Mouse (Mus musculus): ENCODE measurements around the gene Gm45521. TPM values are rescaled to one million over a fixed set of nuclear protein-coding genes. Genes with fewer than 3 reads are reported as not detected.

Gm45521 gene
- total and polyA plus RNA-seq, 3 experiments = not detected

DNA sequence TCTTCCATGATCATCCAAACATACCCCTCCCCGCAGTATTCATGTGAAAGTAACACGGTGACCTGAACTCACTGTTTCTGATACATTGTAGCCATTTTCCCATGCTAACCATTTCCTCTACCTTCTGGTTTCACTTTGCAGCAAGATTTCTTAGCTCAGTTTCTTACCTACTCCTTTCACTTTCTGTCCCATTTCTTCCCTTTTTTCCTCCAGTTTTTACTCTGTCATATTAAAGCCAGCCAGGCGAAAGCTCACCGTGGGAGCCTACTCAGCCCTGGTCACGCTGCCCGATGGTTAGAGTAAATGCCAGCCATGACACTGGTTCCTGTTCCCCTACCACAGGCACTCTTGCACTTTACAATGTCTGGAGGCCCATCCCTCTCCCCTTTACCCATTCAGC lies 29.8 kb downstream of the Gm45521 start:
- Histone ChIP-seq H3K36me3 (ENCODE audit: control insufficient read depth, insufficient read depth, low read length) (no peaks in the 10 kb centered on the region), H3K4me1 (ENCODE audit: control insufficient read depth, insufficient read depth, low read length) (peaks cover 3% of the 10 kb centered on the region; the same call in 1 of the 2 replicates), H3K79me2 (replicated peaks; ENCODE audit: control insufficient read depth, insufficient read depth, low read length) (no peaks in the 10 kb centered on the region), H3K4me3 (no peak overlapping the region), H3K9ac (ENCODE audit: low read depth, low read length) (no peak overlapping the region), H3K27ac (no peak overlapping the region), H3K27me3 (ENCODE audit: control insufficient read depth, insufficient read depth, low read length) (no peaks in the 10 kb centered on the region)
- 85% methylated on average over 6 of the region's 6 CpGs for WGBS
- no peak for DNase-seq
- no peak for TF ChIP-seq CTCF (IDR thresholded peaks at IDR 0.05)
- TF ChIP-seq EP300 (IDR thresholded peaks at IDR 0.05; ENCODE audit: insufficient read depth, low read depth, low read length) = no peak
- TF ChIP-seq POLR2A (IDR thresholded peaks at IDR 0.05; ENCODE audit: insufficient read depth, low read depth, low read length) = no peak
- intact Hi-C loops (cut with DNase I) = no loop called here

DNA sequence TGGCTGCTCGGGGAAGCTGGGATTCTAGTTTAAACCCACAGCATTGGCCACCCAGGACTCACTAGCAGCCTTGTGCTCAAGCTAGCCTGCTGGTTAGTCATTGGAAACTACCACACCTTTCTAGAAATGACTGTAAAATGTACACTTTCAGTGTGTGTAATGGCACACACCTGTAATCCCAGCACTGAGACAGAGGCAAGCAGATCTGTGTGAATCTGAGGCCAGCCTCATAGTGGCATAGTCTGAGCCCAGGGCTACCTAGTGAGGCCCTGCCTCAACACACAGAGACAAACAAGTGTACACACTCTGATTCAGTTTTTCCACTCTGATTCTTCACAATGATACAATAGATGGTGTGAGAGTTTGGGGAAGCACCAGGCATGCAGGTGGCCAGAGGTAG lies 32.3 kb downstream of the Gm45521 start:
- Histone ChIP-seq H3K27me3 (ENCODE audit: control insufficient read depth, insufficient read depth, low read length) (no peaks in the 10 kb centered on the region), H3K9ac (ENCODE audit: low read depth, low read length) (no peak overlapping the region), H3K27ac (no peak overlapping the region), H3K4me1 (ENCODE audit: control insufficient read depth, insufficient read depth, low read length) (peaks cover 3% of the 10 kb centered on the region; the same call in 1 of the 2 replicates), H3K36me3 (ENCODE audit: control insufficient read depth, insufficient read depth, low read length) (no peaks in the 10 kb centered on the region), H3K4me3 (no peak overlapping the region), H3K79me2 (replicated peaks; ENCODE audit: control insufficient read depth, insufficient read depth, low read length) (no peaks in the 10 kb centered on the region)
- DNase-seq = no peak
- WGBS = 86% methylated on average over 1 of the region's 1 CpGs
- intact Hi-C loops (cut with DNase I) = no loop called here
- TF ChIP-seq CTCF (IDR thresholded peaks at IDR 0.05) = no peak
- no peak for TF ChIP-seq EP300 (IDR thresholded peaks at IDR 0.05; ENCODE audit: insufficient read depth, low read depth, low read length)
- no peak for TF ChIP-seq POLR2A (IDR thresholded peaks at IDR 0.05; ENCODE audit: insufficient read depth, low read depth, low read length)

DNA sequence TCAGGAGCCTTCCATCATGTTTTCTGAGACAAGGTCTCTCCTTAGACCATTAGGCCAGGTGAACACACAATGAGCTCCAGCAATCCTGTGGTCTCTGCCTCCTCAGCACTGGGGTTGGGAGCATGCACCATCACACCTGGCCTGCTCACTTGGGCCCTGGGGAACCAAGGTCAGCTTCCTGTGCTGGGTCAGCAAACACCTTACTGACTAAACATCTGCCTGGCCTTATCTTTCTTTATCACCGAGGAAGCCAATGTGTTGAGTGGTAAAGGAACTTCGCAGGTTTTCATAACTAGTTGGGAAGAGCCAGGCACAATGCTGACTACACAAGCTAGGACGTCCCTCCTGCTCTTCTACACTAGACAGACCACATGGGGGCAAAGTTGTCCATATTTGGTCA lies 32.9 kb downstream of the Gm45521 start:
- no peak overlapping the region for H3K27ac ChIP-seq
- no peaks in the 10 kb centered on the region for H3K79me2 ChIP-seq (replicated peaks; ENCODE audit: control insufficient read depth, insufficient read depth, low read length)
- no peak overlapping the region for H3K9ac ChIP-seq (ENCODE audit: low read depth, low read length)
- H3K36me3 ChIP-seq (ENCODE audit: control insufficient read depth, insufficient read depth, low read length) = no peaks in the 10 kb centered on the region
- H3K27me3 ChIP-seq (ENCODE audit: control insufficient read depth, insufficient read depth, low read length) = no peaks in the 10 kb centered on the region
- intact Hi-C loops (cut with DNase I) = no loop called here
- DNase-seq = no peak
- H3K4me3 ChIP-seq = no peak overlapping the region
- TF ChIP-seq POLR2A (IDR thresholded peaks at IDR 0.05; ENCODE audit: insufficient read depth, low read depth, low read length) (no peak), EP300 (IDR thresholded peaks at IDR 0.05; ENCODE audit: insufficient read depth, low read depth, low read length) (no peak), CTCF (IDR thresholded peaks at IDR 0.05) (no peak)
- WGBS = 52% methylated on average over 3 of the region's 3 CpGs
- H3K4me1 ChIP-seq (ENCODE audit: control insufficient read depth, insufficient read depth, low read length) = peaks cover 3% of the 10 kb centered on the region; the same call in 1 of the 2 replicates

DNA sequence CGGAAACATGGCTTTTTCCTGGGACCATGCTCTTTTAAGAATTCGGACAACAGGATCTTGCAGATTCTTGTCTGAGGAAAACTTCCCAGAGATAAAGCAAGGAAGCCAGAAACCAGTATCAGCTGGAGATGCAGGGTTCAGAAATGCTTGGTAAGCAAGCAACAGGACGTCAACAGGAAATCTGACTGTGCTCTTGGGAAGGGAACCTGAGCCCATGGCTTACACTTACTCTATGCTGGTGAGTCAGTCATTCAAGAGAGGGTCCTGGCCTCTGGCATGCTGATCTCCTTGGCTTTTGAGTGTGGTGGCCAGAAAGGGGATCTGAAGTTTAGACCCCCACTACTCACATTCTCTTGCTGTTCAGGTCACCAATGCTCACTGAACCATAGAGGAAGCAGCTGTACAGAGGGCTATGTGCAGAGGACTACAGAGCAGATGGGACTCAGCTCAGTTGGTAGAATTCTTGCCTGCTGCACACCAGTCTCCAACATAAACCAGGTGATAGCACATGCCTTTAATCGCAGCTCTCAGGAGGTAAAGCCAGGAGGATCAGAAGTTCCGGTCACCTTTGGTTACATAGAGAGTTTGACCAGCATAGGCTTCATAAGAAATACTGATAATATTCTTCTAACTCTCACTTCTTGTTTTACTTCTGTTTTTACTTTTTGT lies 34.2 kb downstream of the Gm45521 start:
- intact Hi-C loops (cut with DNase I) = no loop called here
- no peaks in the 10 kb centered on the region for H3K36me3 ChIP-seq (ENCODE audit: control insufficient read depth, insufficient read depth, low read length)

DNA sequence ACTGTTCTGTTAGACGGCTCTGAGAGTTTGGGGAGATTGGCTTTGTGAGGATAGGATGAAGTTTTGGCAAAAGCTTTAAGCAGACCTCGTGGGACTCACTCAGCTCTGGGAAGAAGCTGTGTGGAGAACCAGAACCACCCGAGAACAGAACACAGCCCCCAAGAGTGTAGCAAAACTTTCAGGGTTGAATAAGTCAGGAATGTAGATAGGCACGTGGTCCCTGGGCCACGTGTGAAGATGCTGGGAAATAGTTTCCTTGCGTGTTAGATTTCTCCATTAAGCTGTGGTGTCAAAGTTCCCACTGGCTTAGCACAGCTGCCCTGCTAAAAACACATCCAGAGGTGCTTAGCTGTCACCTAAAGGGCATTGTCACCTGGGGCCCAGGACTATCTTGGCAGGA lies 35.1 kb downstream of the Gm45521 start:
- Histone ChIP-seq H3K27me3 (ENCODE audit: control insufficient read depth, insufficient read depth, low read length) (no peaks in the 10 kb centered on the region), H3K36me3 (ENCODE audit: control insufficient read depth, insufficient read depth, low read length) (no peaks in the 10 kb centered on the region), H3K4me3 (no peak overlapping the region), H3K79me2 (replicated peaks; ENCODE audit: control insufficient read depth, insufficient read depth, low read length) (no peaks in the 10 kb centered on the region), H3K27ac (no peak overlapping the region), H3K4me1 (ENCODE audit: control insufficient read depth, insufficient read depth, low read length) (peaks cover 3% of the 10 kb centered on the region; the same call in 1 of the 2 replicates), H3K9ac (ENCODE audit: low read depth, low read length) (no peak overlapping the region)
- TF ChIP-seq EP300 (IDR thresholded peaks at IDR 0.05; ENCODE audit: insufficient read depth, low read depth, low read length) = no peak
- TF ChIP-seq POLR2A (IDR thresholded peaks at IDR 0.05; ENCODE audit: insufficient read depth, low read depth, low read length) = no peak
- TF ChIP-seq CTCF (IDR thresholded peaks at IDR 0.05) = no peak
- WGBS = 63% methylated on average over 6 of the region's 6 CpGs
- intact Hi-C loops (cut with DNase I) = no loop called here
- DNase-seq = no peak

More for the DNA sequence above, 34.2 kb downstream of the Gm45521 start:
- no peak for DNase-seq
- H3K27ac ChIP-seq = no peak overlapping the region
- H3K27me3 ChIP-seq (ENCODE audit: control insufficient read depth, insufficient read depth, low read length) = no peaks in the 10 kb centered on the region
- TF ChIP-seq EP300 (IDR thresholded peaks at IDR 0.05; ENCODE audit: insufficient read depth, low read depth, low read length) (no peak), POLR2A (IDR thresholded peaks at IDR 0.05; ENCODE audit: insufficient read depth, low read depth, low read length) (no peak), CTCF (IDR thresholded peaks at IDR 0.05) (no peak)
- H3K4me1 ChIP-seq (ENCODE audit: control insufficient read depth, insufficient read depth, low read length) = peaks cover 3% of the 10 kb centered on the region; the same call in 1 of the 2 replicates
- WGBS = 64% methylated on average over 5 of the region's 5 CpGs
- H3K4me3 ChIP-seq = no peak overlapping the region
- no peaks in the 10 kb centered on the region for H3K79me2 ChIP-seq (replicated peaks; ENCODE audit: control insufficient read depth, insufficient read depth, low read length)
- H3K9ac ChIP-seq (ENCODE audit: low read depth, low read length) = no peak overlapping the region

DNA sequence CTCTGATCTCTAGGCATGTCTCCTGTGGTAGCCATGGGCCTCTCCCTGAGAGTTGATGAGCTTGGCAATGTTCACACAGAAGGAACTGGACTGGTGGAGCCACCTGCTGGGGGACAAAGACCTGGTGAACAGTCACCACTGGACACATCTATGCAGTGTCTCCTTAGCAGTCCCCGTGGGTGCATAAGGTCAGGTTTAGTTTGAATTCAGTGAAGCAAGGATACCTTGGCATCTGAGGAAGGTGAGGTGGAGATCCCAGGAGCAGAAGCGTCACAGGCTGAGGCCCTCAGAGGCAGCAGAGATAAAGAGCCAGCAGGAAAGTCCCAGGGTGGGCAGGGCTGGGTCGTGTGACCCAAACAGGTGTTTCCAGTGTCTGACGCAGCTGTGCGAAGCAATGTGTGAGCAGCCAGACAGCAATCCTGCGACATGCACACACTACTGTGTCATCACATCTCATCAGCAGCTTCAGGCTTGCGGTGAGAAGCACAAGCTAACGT lies 37.2 kb downstream of the Gm45521 start, which contains the start of gene Dnase1l3:
Dnase1l3 (minus strand) TSS at position 303 of the 497 bp plus-strand sequence.
- H3K4me3 ChIP-seq = no peak within 1 kb of the TSS
- WGBS = 50% methylated on average over 8 of the region's 8 CpGs
- peak; percentile 53 to 55 for DNase-seq
- no peaks in the 10 kb centered on the region for H3K27me3 ChIP-seq (ENCODE audit: control insufficient read depth, insufficient read depth, low read length)
- no peaks in the 10 kb centered on the region for H3K36me3 ChIP-seq (ENCODE audit: control insufficient read depth, insufficient read depth, low read length)
- no peak for TF ChIP-seq POLR2A (IDR thresholded peaks at IDR 0.05; ENCODE audit: insufficient read depth, low read depth, low read length)
- TF ChIP-seq CTCF (IDR thresholded peaks at IDR 0.05) = peak; percentile 67
- TF ChIP-seq EP300 (IDR thresholded peaks at IDR 0.05; ENCODE audit: insufficient read depth, low read depth, low read length) = no peak
- no peak within 1 kb of the TSS for H3K27ac ChIP-seq
- intact Hi-C loops (cut with DNase I) = loop anchor here (1.0 kb wide), 1 partner anchor 177 kb away; the partner anchor contains the start of gene Flnb
- H3K4me1 ChIP-seq (ENCODE audit: control insufficient read depth, insufficient read depth, low read length) = peaks cover 3% of the 10 kb centered on the region; the same call in 1 of the 2 replicates
- H3K9ac ChIP-seq (ENCODE audit: low read depth, low read length) = no peak within 1 kb of the TSS
- no peaks in the 10 kb centered on the region for H3K79me2 ChIP-seq (replicated peaks; ENCODE audit: control insufficient read depth, insufficient read depth, low read length)

All from heart, adult 2 months (tissue).